Mouse (Mus musculus): ENCODE data around the gene Nfkbia. TPM values are rescaled to one million over a fixed set of nuclear protein-coding genes. Genes with fewer than 3 reads are reported as not detected.

The Nfkbia gene
- polyA plus RNA-seq, 1 experiment, result 229 TPM

GRCm38 (mm10) chr12:55470442-55470841 lies 22.0 kb downstream of the Nfkbia start:
- 86% methylated on average over 5 of the region's 5 CpGs for WGBS

GRCm38 (mm10) chr12:55467331-55468180 lies 24.9 kb downstream of the Nfkbia start:
- 86% methylated on average over 10 of the region's 10 CpGs for WGBS
- no peak for DNase-seq (ENCODE audit: low read depth, low spot score)

More at GRCm38 (mm10) chr12:55470442-55470841, 22.0 kb downstream of the Nfkbia start:
- DNase-seq (ENCODE audit: low read depth, low spot score), result no peak

GRCm38 (mm10) chr12:55466816-55467215 lies 25.6 kb downstream of the Nfkbia start:
- no peak for DNase-seq (ENCODE audit: low read depth, low spot score)
- WGBS, result 73% methylated on average over 5 of the region's 5 CpGs

GRCm38 (mm10) chr12:55466088-55466701 lies 26.3 kb downstream of the Nfkbia start:
- no peak for DNase-seq (ENCODE audit: low read depth, low spot score)
- WGBS, result 71% methylated on average over 7 of the region's 7 CpGs

- WGBS, result 16% methylated on average over 17 of the region's 17 CpGs
- DNase-seq (ENCODE audit: low read depth, low spot score), result no peak
Observed at GRCm38 (mm10) chr12:55465401-55465983, 27.0 kb downstream of the Nfkbia start.

- 10% methylated on average over 14 of the region's 14 CpGs for WGBS
Observed at GRCm38 (mm10) chr12:55464846-55465361, 27.5 kb downstream of the Nfkbia start.

GRCm38 (mm10) chr12:55463992-55464845 lies 28.2 kb downstream of the Nfkbia start:
- DNase-seq (ENCODE audit: low read depth, low spot score), result no peak
- 8% methylated on average over 16 of the region's 16 CpGs for WGBS

More at GRCm38 (mm10) chr12:55464846-55465361, 27.5 kb downstream of the Nfkbia start:
- DNase-seq (ENCODE audit: low read depth, low spot score), result no peak

- DNase-seq (ENCODE audit: low read depth, low spot score), result no peak
- 63% methylated on average over 5 of the region's 5 CpGs for WGBS
Observed at GRCm38 (mm10) chr12:55463087-55463486, 29.4 kb downstream of the Nfkbia start.

GRCm38 (mm10) chr12:55462456-55462855 lies 30.0 kb downstream of the Nfkbia start:
- DNase-seq (ENCODE audit: low read depth, low spot score), result no peak
- WGBS, result 73% methylated on average over 6 of the region's 6 CpGs

GRCm38 (mm10) chr12:55461767-55462166 lies 30.7 kb downstream of the Nfkbia start:
- DNase-seq (ENCODE audit: low read depth, low spot score), result no peak
- WGBS, result 70% methylated on average over 6 of the region's 6 CpGs

GRCm38 (mm10) chr12:55460900-55461299 lies 31.5 kb downstream of the Nfkbia start:
- WGBS, result 36% methylated on average over 4 of the region's 4 CpGs
- DNase-seq (ENCODE audit: low read depth, low spot score), result no peak

- no peak for DNase-seq (ENCODE audit: low read depth, low spot score)
- 16% methylated on average over 8 of the region's 8 CpGs for WGBS
Observed at GRCm38 (mm10) chr12:55459739-55460138, 32.7 kb downstream of the Nfkbia start.

- DNase-seq (ENCODE audit: low read depth, low spot score), result no peak
- WGBS, result 90% methylated on average over 5 of the region's 5 CpGs
Observed at GRCm38 (mm10) chr12:55456893-55457292, 35.6 kb downstream of the Nfkbia start.

- DNase-seq (ENCODE audit: low read depth, low spot score), result no peak
- 82% methylated on average over 3 of the region's 3 CpGs for WGBS
Observed at GRCm38 (mm10) chr12:55456136-55456535, 36.3 kb downstream of the Nfkbia start.

- WGBS, result 90% methylated on average over 10 of the region's 10 CpGs
- DNase-seq (ENCODE audit: low read depth, low spot score), result no peak
Observed at GRCm38 (mm10) chr12:55455206-55455605, 37.2 kb downstream of the Nfkbia start.

GRCm38 (mm10) chr12:55453924-55454323 lies 38.5 kb downstream of the Nfkbia start:
- 75% methylated on average over 4 of the region's 4 CpGs for WGBS
- no peak for DNase-seq (ENCODE audit: low read depth, low spot score)

- 71% methylated on average over 5 of the region's 5 CpGs for WGBS
- DNase-seq (ENCODE audit: low read depth, low spot score), result no peak
Observed at GRCm38 (mm10) chr12:55452839-55453238, 39.6 kb downstream of the Nfkbia start.

- no peak for DNase-seq (ENCODE audit: low read depth, low spot score)
- WGBS, result 68% methylated on average over 16 of the region's 16 CpGs
Observed at GRCm38 (mm10) chr12:55450421-55450820, 42.0 kb downstream of the Nfkbia start.

GRCm38 (mm10) chr12:55449048-55449447 lies 43.4 kb downstream of the Nfkbia start:
- WGBS, result 98% methylated on average over 2 of the region's 2 CpGs

More at GRCm38 (mm10) chr12:55449048-55449447, 43.4 kb downstream of the Nfkbia start:
- no peak for DNase-seq (ENCODE audit: low read depth, low spot score)

Data from large intestine, adult 2 months (tissue).